Comparison of ENCODE assay signal across 8 mouse cellular contexts in genomic region chr7:81573397-81573796, GRCm38 (mm10). TPM values are rescaled to one million over a fixed set of nuclear protein-coding genes. Genes with fewer than 3 reads are reported as not detected.
DNase-seq lines count a peak whose midpoint lies in the region; ATAC-seq and TF ChIP-seq lines count a peak whose summit lies in the region.

No protein-coding gene starts in this region.

- 53% methylated on average over 6 of the region's 6 CpGs for WGBS in lung, postnatal 0 days
- WGBS in lung, adult 2 months = 60% methylated on average over 6 of the region's 6 CpGs
- WGBS in limb, embryonic 10.5 days = 88% methylated on average over 6 of the region's 6 CpGs
- WGBS in midbrain, embryonic 10.5 days = 91% methylated on average over 6 of the region's 6 CpGs
- WGBS in forebrain, embryonic 11.5 days = 94% methylated on average over 6 of the region's 6 CpGs

- no peak for TF ChIP-seq EP300 in lung, postnatal 0 days (IDR thresholded peaks at IDR 0.05)

- peak; percentile 69 for DNase-seq in lung, postnatal 0 days (ENCODE audit: low spot score)
- DNase-seq in lung, adult 2 months = no peak
- peak; percentile 77 for DNase-seq in adrenal gland, adult 2 months
- peak; percentile 68 to 76 for DNase-seq in heart, adult 18-20 months
- DNase-seq in lung, postnatal 36 days = peak; percentile 68
- no peak for DNase-seq in limb, embryonic 10.5 days (ENCODE audit: low spot score)
- DNase-seq in midbrain, embryonic 10.5 days (ENCODE audit: low spot score) = no peak
- no peak for DNase-seq in forebrain, embryonic 11.5 days (ENCODE audit: low spot score)

- no peak overlapping the region for H3K27ac ChIP-seq in lung, postnatal 0 days (ENCODE audit: low read length)
- no peak overlapping the region for H3K27ac ChIP-seq in limb, embryonic 10.5 days
- H3K27ac ChIP-seq in midbrain, embryonic 10.5 days (replicated peaks) = no peak overlapping the region
- H3K27ac ChIP-seq in forebrain, embryonic 11.5 days (ENCODE audit: low read depth, low read length) = no peak overlapping the region

- no peak for TF ChIP-seq CTCF in lung, postnatal 0 days (IDR thresholded peaks at IDR 0.05)
- no peak for TF ChIP-seq CTCF in lung, adult 2 months (IDR thresholded peaks at IDR 0.05; ENCODE audit: insufficient read depth, low read length)

- H3K4me1 ChIP-seq in lung, postnatal 0 days (ENCODE audit: insufficient read depth, low read depth, low read length) = peaks cover 4% of the 10 kb centered on the region; the same call in 1 of the 2 replicates
- peaks cover 14% of the 10 kb centered on the region for H3K4me1 ChIP-seq in lung, adult 2 months (ENCODE audit: control insufficient read depth, insufficient read depth, low read length)
- H3K4me1 ChIP-seq in limb, embryonic 10.5 days = peaks cover 11% of the 10 kb centered on the region; the same call in 1 of the 2 replicates
- H3K4me1 ChIP-seq in midbrain, embryonic 10.5 days = peaks cover 13% of the 10 kb centered on the region
- no peaks in the 10 kb centered on the region for H3K4me1 ChIP-seq in forebrain, embryonic 11.5 days (replicated peaks; ENCODE audit: control insufficient read depth, insufficient read depth, low read length)

- peaks cover 9% of the 10 kb centered on the region; the same call in 1 of the 2 replicates for H3K36me3 ChIP-seq in lung, postnatal 0 days (ENCODE audit: insufficient read depth, low read length)
- H3K36me3 ChIP-seq in limb, embryonic 10.5 days = peaks cover 2% of the 10 kb centered on the region
- peaks cover 20% of the 10 kb centered on the region for H3K36me3 ChIP-seq in midbrain, embryonic 10.5 days
- no peaks in the 10 kb centered on the region; the same call in 1 of the 2 replicates for H3K36me3 ChIP-seq in forebrain, embryonic 11.5 days (ENCODE audit: control insufficient read depth, insufficient read depth, low read length)

- no peaks in the 10 kb centered on the region for H3K27me3 ChIP-seq in lung, postnatal 0 days (replicated peaks; ENCODE audit: insufficient read depth, low read length)
- H3K27me3 ChIP-seq in limb, embryonic 10.5 days (ENCODE audit: low read depth, poor library complexity, severe bottlenecking) = peaks cover 10% of the 10 kb centered on the region
- H3K27me3 ChIP-seq in midbrain, embryonic 10.5 days (ENCODE audit: low read depth, poor library complexity, severe bottlenecking) = no peaks in the 10 kb centered on the region
- no peaks in the 10 kb centered on the region for H3K27me3 ChIP-seq in forebrain, embryonic 11.5 days (ENCODE audit: control insufficient read depth, insufficient read depth, low read length)

- no peak for ATAC-seq in lung, postnatal 0 days
- no peak for ATAC-seq in forebrain, embryonic 11.5 days (replicated peaks; ENCODE audit: low FRiP score)

- TF ChIP-seq POLR2A in lung, adult 2 months (IDR thresholded peaks at IDR 0.05; ENCODE audit: borderline replicate concordance, extremely low read depth, low read depth, low read length) = no peak

- no peak overlapping the region for H3K9ac ChIP-seq in lung, postnatal 0 days (replicated peaks; ENCODE audit: low read depth)
- H3K9ac ChIP-seq in forebrain, embryonic 11.5 days (ENCODE audit: low read length) = no peak overlapping the region

- no peak overlapping the region for H3K4me2 ChIP-seq in lung, postnatal 0 days (replicated peaks; ENCODE audit: low read depth, low read length)
- no peak overlapping the region for H3K4me2 ChIP-seq in forebrain, embryonic 11.5 days (ENCODE audit: low read depth, low read length, severe bottlenecking)

- H3K4me3 ChIP-seq in lung, postnatal 0 days (ENCODE audit: low read depth, low read length) = no peak overlapping the region
- no peak overlapping the region for H3K4me3 ChIP-seq in lung, adult 2 months (replicated peaks; ENCODE audit: extremely low read depth, low read depth, low read length)
- H3K4me3 ChIP-seq in limb, embryonic 10.5 days = no peak overlapping the region
- H3K4me3 ChIP-seq in midbrain, embryonic 10.5 days = no peak overlapping the region
- no peak overlapping the region for H3K4me3 ChIP-seq in forebrain, embryonic 11.5 days (ENCODE audit: low read depth, low read length)

- H3K9me3 ChIP-seq in lung, postnatal 0 days (ENCODE audit: low read length) = no peaks in the 10 kb centered on the region
- no peaks in the 10 kb centered on the region for H3K9me3 ChIP-seq in limb, embryonic 10.5 days (replicated peaks)
- H3K9me3 ChIP-seq in midbrain, embryonic 10.5 days (replicated peaks) = no peaks in the 10 kb centered on the region
- no peaks in the 10 kb centered on the region for H3K9me3 ChIP-seq in forebrain, embryonic 11.5 days (ENCODE audit: control insufficient read depth, low read length)

RNA-seq across cellular contexts. Expression of gene Whamm, which starts 2.3 kb away (rescaled TPM):
- polyA plus RNA-seq in lung, postnatal 0 days (2015; fragmentation: Nextera tagmentation; extraction: Ambion mirVana) = 7.2 and 8.1 TPM in 2 replicates
- 24.8 and 28.2 TPM in 2 replicates for polyA plus RNA-seq in lung, adult 2 months (2012; rRNA removed)
- 10 to 100 TPM; 16.7 to 21.7 TPM for total RNA-seq in adrenal gland, adult 2 months (2021)
- polyA plus RNA-seq in adrenal gland, adult 2 months (2012; rRNA removed) = 48.7 and 57.5 TPM in 2 replicates
- total RNA-seq in heart, adult 18-20 months (2021) = 1 to 10 TPM; 7.3 to 9.1 TPM
- 2.6 and 2.7 TPM in 2 replicates for polyA plus RNA-seq in limb, embryonic 10.5 days (2016; fragmentation: Nextera tagmentation; extraction: Ambion mirVana)
- polyA plus RNA-seq in midbrain, embryonic 10.5 days (2016; fragmentation: Nextera tagmentation; extraction: Ambion mirVana) = 2.6 and 3.1 TPM in 2 replicates
- 5.3 and 7.1 TPM in 2 replicates for polyA plus RNA-seq in forebrain, embryonic 11.5 days (2014; fragmentation: Nextera tagmentation; extraction: Ambion mirVana)

RNA-seq across cellular contexts. Expression of gene Fsd2, which starts 6.7 kb away (rescaled TPM):
- 1.0 and 1.4 TPM in 2 replicates for polyA plus RNA-seq in lung, postnatal 0 days (2015; fragmentation: Nextera tagmentation; extraction: Ambion mirVana)
- 1.0 and 2.7 TPM in 2 replicates for polyA plus RNA-seq in lung, adult 2 months (2012; rRNA removed)
- total RNA-seq in adrenal gland, adult 2 months (2021) = 1 to 10 TPM; 1.2 to 1.7 TPM
- polyA plus RNA-seq in adrenal gland, adult 2 months (2012; rRNA removed) = 0.51 and 0.61 TPM in 2 replicates
- 100 to 1,000 TPM; 322 to 355 TPM for total RNA-seq in heart, adult 18-20 months (2021)
- polyA plus RNA-seq in limb, embryonic 10.5 days (2016; fragmentation: Nextera tagmentation; extraction: Ambion mirVana) = 0.08 and 0.15 TPM in 2 replicates
- polyA plus RNA-seq in midbrain, embryonic 10.5 days (2016; fragmentation: Nextera tagmentation; extraction: Ambion mirVana) = 0.07 TPM in 1 of 2 replicates, not detected in the other
- polyA plus RNA-seq in forebrain, embryonic 11.5 days (2014; fragmentation: Nextera tagmentation; extraction: Ambion mirVana) = 0.15 and 0.25 TPM in 2 replicates

Comparison
In these comparisons a context has a peak if more than half of its experiments do, and no peak if none do; other contexts are left out.
1. DNase-seq: peak in lung, postnatal 0 days (single experiment), adrenal gland, adult 2 months (single experiment), heart, adult 18-20 months (2 of 2) and lung, postnatal 36 days (single experiment); none in lung, adult 2 months (single experiment), limb, embryonic 10.5 days (single experiment), midbrain, embryonic 10.5 days (single experiment) and forebrain, embryonic 11.5 days (single experiment).